Mouse (Mus musculus): ENCODE measurements around the gene 1600002K03Rik. TPM values are rescaled to one million over a fixed set of nuclear protein-coding genes. Genes with fewer than 3 reads are reported as not detected.

The 1600002K03Rik gene
- 9.7 and 11.0 TPM in 2 replicates for polyA plus RNA-seq (2015; fragmentation: Nextera tagmentation; extraction: Ambion mirVana)

DNA sequence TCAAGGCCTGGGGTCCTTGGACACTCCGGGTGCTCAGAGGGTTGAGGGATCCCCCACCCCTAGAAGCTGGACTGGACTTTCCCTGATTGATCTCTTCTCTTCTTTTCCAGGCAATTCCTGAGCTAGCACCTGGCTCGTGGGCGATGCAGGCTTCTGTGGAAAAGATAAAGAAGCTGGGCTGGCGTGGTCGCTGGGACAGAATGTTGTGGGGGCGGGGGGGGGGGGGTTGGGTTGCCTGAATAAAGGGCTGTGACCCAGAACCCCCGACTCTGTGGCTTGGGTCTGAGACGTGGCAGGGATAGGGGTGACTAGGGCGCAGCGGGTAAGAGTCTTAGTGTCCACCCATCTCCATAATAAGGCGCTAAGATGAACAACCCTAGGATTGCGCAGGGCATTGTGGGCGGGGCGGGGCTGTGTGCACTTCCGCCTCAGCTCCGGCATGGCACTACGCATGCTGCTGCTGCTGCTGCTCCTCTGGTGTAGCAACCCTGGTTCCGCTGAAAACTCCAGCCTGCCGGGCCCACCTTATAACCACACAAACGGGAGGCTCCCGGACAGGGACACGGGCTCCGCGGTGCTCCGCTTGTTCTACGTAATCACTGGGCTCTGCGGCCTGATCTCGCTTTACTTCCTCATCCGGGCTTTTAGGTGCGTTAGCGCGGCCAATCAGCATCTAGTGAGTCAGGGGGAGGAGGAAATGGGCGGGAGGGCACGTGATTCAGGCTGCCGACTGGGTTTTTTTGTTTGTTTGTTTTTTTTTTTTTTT is at the start of gene 1600002K03Rik:
Gene 1600002K03Rik, plus strand, starts transcription at position 418 of the 766 bp plus-strand sequence.
- peaks cover 50% of the 10 kb centered on the region for H3K4me1 ChIP-seq
- H3K27me3 ChIP-seq, result no peaks in the 10 kb centered on the region
- peak within 1 kb of the TSS; percentile 73; the same call in 1 of the 2 replicates for H3K27ac ChIP-seq
- peak within 1 kb of the TSS; percentile 69 for H3K4me2 ChIP-seq (replicated peaks)
- 7% methylated on average over 35 of the region's 35 CpGs for WGBS
- H3K9me3 ChIP-seq, result no peaks in the 10 kb centered on the region
- H3K9ac ChIP-seq, result peak within 1 kb of the TSS; percentile 63
- ATAC-seq (ENCODE audit: low FRiP score, low read depth), result peak; percentile 70
- peak within 1 kb of the TSS; percentile 57 for H3K4me3 ChIP-seq
- H3K36me3 ChIP-seq, result peaks cover 32% of the 10 kb centered on the region

DNA sequence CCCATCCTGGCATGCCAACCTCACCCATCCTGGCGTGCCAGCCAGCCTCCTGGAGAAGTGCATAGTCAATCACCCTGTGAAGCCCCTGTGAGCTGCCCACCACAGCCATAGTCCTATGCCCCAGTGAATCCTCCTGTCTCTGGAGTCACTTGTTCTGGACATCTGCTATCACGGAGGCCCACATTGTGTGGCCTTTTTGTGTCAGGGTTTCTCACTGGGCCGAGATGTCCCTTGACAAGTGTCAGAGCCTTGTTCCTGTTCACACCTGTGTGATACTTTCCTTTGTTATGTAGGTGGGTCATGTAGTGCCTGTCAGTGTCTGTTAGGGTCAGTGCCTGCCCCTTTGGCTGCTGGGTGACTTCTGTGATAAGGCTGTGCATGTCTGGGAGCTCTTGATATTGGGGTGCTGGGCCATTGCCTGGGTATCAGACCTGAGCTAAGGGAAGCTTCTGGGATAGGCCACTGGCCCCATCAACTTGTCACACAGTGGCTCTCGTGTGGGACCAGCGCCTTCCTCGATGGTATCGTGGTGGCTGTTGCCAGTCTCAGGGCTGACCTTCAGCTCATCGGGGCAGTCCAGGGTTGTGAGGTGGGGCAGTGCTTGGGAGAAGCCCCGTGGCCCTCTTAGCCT is 48.7 kb upstream of the 1600002K03Rik start:
- H3K27ac ChIP-seq, result no peak overlapping the region
- no peaks in the 10 kb centered on the region; the same call in 1 of the 2 replicates for H3K9me3 ChIP-seq
- H3K27me3 ChIP-seq, result no peaks in the 10 kb centered on the region
- ATAC-seq (ENCODE audit: low FRiP score, low read depth), result no peak
- no peak overlapping the region for H3K4me3 ChIP-seq
- H3K9ac ChIP-seq, result no peak overlapping the region
- 87% methylated on average over 9 of the region's 9 CpGs for WGBS
- peaks cover 94% of the 10 kb centered on the region for H3K36me3 ChIP-seq
- H3K4me1 ChIP-seq, result peaks cover 10% of the 10 kb centered on the region
- no peak overlapping the region for H3K4me2 ChIP-seq (replicated peaks)

DNA sequence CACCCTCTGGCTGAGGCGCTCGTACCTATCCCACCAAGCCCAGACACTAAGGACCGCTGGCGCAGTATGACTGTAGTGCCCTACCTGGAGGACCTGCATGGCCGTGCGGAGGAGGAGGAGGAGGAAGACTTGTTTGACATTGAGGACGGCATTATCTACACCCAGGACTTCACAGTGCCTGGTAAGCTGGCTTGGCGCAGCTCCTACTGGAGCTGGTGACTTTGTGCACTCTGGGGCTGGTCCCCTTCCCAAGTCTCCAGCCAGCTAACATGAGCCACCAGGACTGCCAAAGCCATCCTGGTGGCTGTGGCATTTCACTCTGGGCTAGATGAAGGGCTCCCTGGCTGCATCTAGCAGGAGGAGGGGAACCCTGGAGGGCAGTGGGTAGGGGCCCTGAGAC is 44.8 kb upstream of the 1600002K03Rik start:
- Histone ChIP-seq H3K27me3 (peaks cover 12% of the 10 kb centered on the region), H3K27ac (no peak overlapping the region), H3K9me3 (no peaks in the 10 kb centered on the region), H3K4me3 (no peak overlapping the region), H3K36me3 (peaks cover 96% of the 10 kb centered on the region), H3K4me1 (peaks cover 15% of the 10 kb centered on the region), H3K9ac (no peak overlapping the region), H3K4me2 (replicated peaks) (no peak overlapping the region)
- ATAC-seq (ENCODE audit: low FRiP score, low read depth), result no peak
- 92% methylated on average over 8 of the region's 8 CpGs for WGBS

DNA sequence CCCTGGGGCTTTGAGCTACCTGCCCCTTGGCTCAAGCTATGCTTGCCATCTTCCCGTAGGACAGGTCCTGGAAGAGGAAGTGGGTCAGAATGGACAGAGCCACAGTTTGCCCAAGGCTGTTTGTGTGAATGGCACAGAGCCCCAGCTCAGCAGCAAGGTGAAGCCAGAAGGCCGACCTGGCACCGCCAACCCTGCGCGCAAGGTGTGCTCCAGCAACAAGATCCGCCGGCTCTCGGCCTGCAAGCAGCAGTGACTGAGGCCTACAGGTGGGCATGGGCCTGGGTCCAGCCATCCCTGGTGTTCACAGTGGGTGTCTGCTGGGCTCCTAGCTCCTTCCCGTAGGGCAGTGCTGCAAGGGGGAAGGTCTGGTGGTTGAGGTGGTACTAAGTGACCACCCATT is 42.9 kb upstream of the 1600002K03Rik start:
- no peak overlapping the region for H3K4me2 ChIP-seq (replicated peaks)
- H3K27me3 ChIP-seq, result peaks cover 14% of the 10 kb centered on the region
- H3K36me3 ChIP-seq, result peaks cover 98% of the 10 kb centered on the region
- no peak overlapping the region for H3K27ac ChIP-seq
- no peak for ATAC-seq (ENCODE audit: low FRiP score, low read depth)
- 90% methylated on average over 9 of the region's 9 CpGs for WGBS
- peaks cover 18% of the 10 kb centered on the region for H3K4me1 ChIP-seq
- H3K4me3 ChIP-seq, result no peak overlapping the region
- no peaks in the 10 kb centered on the region for H3K9me3 ChIP-seq
- H3K9ac ChIP-seq, result no peak overlapping the region; the same call in 1 of the 2 replicates

DNA sequence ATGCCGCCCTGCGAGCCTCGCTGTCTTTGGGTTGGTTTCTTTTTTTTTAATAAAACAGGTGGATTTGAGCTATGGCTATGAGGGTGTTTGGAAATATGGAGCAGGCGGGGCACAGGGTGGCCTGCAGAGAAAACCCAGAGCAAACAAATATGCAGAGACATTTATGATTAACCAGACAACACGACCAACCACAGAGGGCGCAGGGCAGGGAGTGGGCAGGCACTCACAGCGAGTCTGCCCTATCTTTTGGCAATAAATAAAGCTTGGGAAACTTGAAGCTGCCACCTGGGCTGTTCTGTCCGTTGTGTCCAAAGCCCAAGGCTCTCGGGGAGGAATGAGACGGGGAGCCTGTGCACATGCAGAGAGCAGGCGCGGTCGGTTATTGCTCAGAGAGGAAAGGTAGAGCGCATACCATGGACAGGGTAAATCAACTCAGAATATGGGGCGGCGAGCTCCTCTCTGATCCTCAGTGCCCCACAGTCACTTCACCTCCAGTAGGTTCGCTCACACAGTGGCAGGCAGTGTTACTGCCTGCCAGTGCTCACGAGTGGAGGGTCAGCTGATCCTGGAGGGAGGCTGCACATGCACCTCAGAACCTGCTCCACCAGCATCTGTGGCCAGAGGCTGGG is 42.2 kb upstream of the 1600002K03Rik start:
- WGBS, result 82% methylated on average over 18 of the region's 18 CpGs
- H3K4me3 ChIP-seq, result no peak overlapping the region
- no peak overlapping the region for H3K27ac ChIP-seq
- peaks cover 21% of the 10 kb centered on the region for H3K27me3 ChIP-seq
- H3K9me3 ChIP-seq, result no peaks in the 10 kb centered on the region
- peak overlapping the region; percentile 8; the same call in 1 of the 2 replicates for H3K9ac ChIP-seq
- H3K4me2 ChIP-seq (replicated peaks), result 0 out of 2 replicates have a peak overlapping the region, but pooled peaks have one; percentile 56
- H3K36me3 ChIP-seq, result peaks cover 98% of the 10 kb centered on the region
- peaks cover 18% of the 10 kb centered on the region for H3K4me1 ChIP-seq
- no peak for ATAC-seq (ENCODE audit: low FRiP score, low read depth)

DNA sequence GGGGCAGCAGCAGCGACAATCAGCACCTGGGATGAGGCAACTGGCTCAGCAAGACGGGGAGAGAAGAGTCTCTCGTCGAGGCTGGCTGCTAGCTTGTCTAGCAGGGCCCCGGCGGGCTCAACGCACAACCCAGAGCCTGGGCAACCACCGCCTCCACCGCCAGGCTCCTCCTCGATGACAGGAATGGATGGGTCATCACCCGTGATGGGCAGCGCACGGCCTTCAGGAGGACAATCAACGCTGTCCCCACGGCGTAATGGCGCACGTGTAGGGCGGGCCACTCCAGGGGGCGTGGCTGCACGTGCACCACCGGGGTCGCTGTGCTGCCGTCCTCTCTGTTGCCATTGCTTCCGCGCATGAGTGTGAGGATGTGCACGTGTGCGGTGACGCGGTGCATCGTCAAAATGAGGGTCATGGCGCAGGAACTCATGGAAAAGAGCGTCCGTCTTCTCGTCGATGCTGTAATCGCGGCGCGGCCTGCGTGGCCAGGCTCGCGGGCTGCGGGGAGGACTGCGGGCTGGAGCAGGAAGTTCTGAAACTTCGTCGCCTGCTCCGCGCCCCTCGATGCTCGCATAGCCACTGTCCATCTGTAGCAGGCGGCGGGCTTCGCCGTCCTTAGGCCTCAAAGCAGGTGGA is 41.3 kb upstream of the 1600002K03Rik start:
- peak overlapping the region; percentile 56 for H3K4me2 ChIP-seq (replicated peaks)
- peaks cover 95% of the 10 kb centered on the region for H3K36me3 ChIP-seq
- H3K9ac ChIP-seq, result peak overlapping the region; percentile 48; the same call in 1 of the 2 replicates
- H3K4me3 ChIP-seq, result peak overlapping the region; percentile 28
- peaks cover 22% of the 10 kb centered on the region for H3K4me1 ChIP-seq
- ATAC-seq (ENCODE audit: low FRiP score, low read depth), result peak; percentile 52; the same call in 1 of the 2 replicates
- peaks cover 30% of the 10 kb centered on the region for H3K27me3 ChIP-seq
- no peak overlapping the region; the same call in 1 of the 2 replicates for H3K27ac ChIP-seq
- 0 out of 2 replicates have a peak, but pooled peaks cover 5% of the 10 kb centered on the region for H3K9me3 ChIP-seq
- WGBS, result 14% methylated on average over 55 of the region's 55 CpGs

DNA sequence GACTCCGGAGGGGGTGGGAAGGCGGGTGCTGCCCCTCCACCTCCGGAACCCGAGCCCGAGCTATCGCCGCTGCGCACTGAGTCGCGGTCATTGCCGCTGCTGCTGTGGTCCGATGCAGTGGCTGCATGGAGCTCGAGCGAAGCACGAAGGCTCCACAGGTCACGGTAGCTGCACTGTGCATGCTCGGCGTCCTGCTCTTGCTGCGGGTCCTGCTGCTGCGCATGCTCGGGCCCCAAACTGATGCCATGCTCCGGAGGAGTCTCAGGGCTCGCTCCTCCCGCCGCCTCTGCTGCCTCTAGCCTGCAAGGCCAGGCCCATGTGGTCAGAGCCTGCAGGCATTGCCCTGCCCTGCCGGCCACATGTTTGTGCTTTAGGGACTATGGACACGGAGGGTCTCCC is 40.8 kb upstream of the 1600002K03Rik start:
- Histone ChIP-seq H3K9ac (peak overlapping the region; percentile 48; the same call in 1 of the 2 replicates), H3K36me3 (peaks cover 90% of the 10 kb centered on the region)
- 40% methylated on average over 27 of the region's 27 CpGs for WGBS

DNA sequence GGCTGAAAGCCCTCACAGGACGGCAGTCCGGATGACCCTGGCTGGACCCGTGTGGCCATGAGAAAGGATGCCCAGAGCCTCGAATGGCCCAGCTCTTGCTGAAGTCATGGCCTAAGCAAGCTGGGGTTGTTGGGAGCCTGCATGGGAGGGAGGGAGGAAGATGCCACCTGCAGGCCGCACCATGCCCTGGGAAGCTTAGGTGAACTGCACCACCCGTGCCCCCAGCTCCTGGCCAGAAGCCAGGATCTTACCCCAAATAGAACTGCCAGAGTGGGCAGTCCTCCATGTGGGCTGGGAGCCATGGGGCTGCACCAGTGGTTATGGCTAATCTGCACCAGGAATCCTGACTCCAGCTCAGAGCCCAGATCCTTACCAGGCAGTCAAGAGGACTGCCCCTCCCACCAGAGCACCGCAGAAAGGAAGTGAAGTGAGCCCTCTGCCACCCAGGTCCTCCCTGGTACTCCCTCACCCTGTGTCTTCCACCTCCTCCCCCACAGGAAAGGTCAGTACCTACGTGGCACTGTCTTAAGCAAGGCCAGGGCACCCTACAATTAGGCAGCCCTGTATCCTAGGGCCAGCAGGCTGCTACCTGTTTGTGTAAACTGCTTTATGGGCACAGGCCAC is 39.4 kb upstream of the 1600002K03Rik start:
- H3K9ac ChIP-seq, result no peak overlapping the region
- H3K4me1 ChIP-seq, result peaks cover 41% of the 10 kb centered on the region
- no peak overlapping the region for H3K4me3 ChIP-seq
- WGBS, result 79% methylated on average over 8 of the region's 8 CpGs
- ATAC-seq (ENCODE audit: low FRiP score, low read depth), result no peak
- no peak overlapping the region for H3K27ac ChIP-seq
- H3K9me3 ChIP-seq, result 0 out of 2 replicates have a peak, but pooled peaks cover 5% of the 10 kb centered on the region
- peaks cover 76% of the 10 kb centered on the region for H3K36me3 ChIP-seq
- H3K4me2 ChIP-seq (replicated peaks), result no peak overlapping the region
- H3K27me3 ChIP-seq, result peaks cover 48% of the 10 kb centered on the region

More for the DNA sequence above, 40.8 kb upstream of the 1600002K03Rik start:
- peak overlapping the region; percentile 28 for H3K4me3 ChIP-seq
- H3K4me1 ChIP-seq, result peaks cover 27% of the 10 kb centered on the region
- no peak for ATAC-seq (ENCODE audit: low FRiP score, low read depth)
- peaks cover 35% of the 10 kb centered on the region for H3K27me3 ChIP-seq
- H3K9me3 ChIP-seq, result 0 out of 2 replicates have a peak, but pooled peaks cover 5% of the 10 kb centered on the region
- no peak overlapping the region for H3K27ac ChIP-seq
- H3K4me2 ChIP-seq (replicated peaks), result peak overlapping the region; percentile 56

DNA sequence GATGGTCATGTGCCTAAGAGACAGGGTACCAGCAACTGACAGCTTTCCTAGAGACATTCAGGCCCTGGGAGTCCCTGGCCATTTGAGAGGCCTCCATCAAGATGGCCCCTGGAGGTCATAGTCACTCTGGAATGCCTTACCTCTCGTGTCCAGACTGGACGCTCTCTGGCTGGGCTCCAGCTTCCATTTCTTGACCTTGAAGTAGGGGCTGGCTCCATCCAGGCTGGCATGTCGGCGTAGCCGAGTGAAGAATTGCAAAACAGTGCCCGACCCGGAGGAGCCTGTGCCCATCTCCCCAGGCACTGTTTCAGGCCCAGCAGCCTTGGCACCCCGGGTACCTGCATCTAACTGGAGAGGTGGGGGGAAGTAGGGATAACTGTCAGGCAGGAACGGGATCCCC is 38.3 kb upstream of the 1600002K03Rik start:
- peaks cover 53% of the 10 kb centered on the region for H3K27me3 ChIP-seq
- H3K9me3 ChIP-seq, result 0 out of 2 replicates have a peak, but pooled peaks cover 5% of the 10 kb centered on the region
- ATAC-seq (ENCODE audit: low FRiP score, low read depth), result no peak
- H3K4me2 ChIP-seq (replicated peaks), result no peak overlapping the region
- H3K9ac ChIP-seq, result no peak overlapping the region
- H3K27ac ChIP-seq, result no peak overlapping the region
- WGBS, result 86% methylated on average over 9 of the region's 9 CpGs
- peaks cover 48% of the 10 kb centered on the region for H3K4me1 ChIP-seq
- peaks cover 66% of the 10 kb centered on the region for H3K36me3 ChIP-seq
- H3K4me3 ChIP-seq, result no peak overlapping the region

DNA sequence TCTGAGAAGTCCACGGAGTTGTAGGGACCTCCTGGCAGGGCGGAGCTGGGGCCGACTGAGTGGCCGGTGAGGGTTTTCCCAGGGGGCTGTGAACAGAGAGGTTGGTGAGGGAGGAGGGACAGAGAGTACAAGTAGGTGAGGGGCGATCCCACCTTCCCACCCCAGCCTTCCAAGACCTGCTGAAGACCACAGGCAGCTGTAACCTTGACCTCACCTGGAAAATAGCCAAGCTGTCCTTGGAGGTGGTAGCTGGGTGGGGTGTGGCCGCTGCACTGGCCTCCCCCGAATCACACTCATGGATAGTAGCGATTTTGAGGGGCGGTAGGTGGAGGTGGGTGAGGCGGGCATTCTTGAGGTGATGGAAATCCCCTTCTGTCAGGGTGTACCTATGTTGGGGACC is 37.6 kb upstream of the 1600002K03Rik start:
- Histone ChIP-seq H3K27me3 (peaks cover 58% of the 10 kb centered on the region), H3K36me3 (peaks cover 58% of the 10 kb centered on the region), H3K4me1 (peaks cover 51% of the 10 kb centered on the region), H3K9me3 (0 out of 2 replicates have a peak, but pooled peaks cover 5% of the 10 kb centered on the region), H3K4me2 (replicated peaks) (no peak overlapping the region), H3K9ac (no peak overlapping the region; the same call in 1 of the 2 replicates), H3K4me3 (no peak overlapping the region), H3K27ac (no peak overlapping the region)
- ATAC-seq (ENCODE audit: low FRiP score, low read depth), result no peak
- WGBS, result 81% methylated on average over 10 of the region's 10 CpGs

DNA sequence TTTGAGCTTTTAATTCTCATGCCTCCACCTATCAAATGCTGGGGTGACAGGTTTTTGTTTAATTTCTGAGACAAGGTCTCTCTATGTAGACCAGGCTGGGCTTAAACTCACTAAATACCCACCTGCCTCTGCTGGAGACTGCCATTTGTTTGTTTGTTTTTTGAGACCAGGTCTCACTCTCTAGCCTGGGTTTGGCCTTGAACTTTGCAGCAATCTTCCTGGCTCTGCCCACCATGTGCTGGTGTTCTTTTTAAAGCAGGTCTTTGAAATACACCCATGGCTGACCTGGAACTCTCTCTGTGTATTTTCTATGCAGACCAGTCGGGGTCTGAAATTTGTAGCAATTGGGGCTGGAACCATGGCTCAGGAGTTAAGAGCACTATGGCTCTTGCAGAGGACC is 37.1 kb upstream of the 1600002K03Rik start:
- Histone ChIP-seq H3K27ac (no peak overlapping the region), H3K4me3 (no peak overlapping the region), H3K9ac (no peak overlapping the region), H3K4me2 (replicated peaks) (no peak overlapping the region), H3K36me3 (peaks cover 53% of the 10 kb centered on the region), H3K27me3 (peaks cover 61% of the 10 kb centered on the region), H3K9me3 (0 out of 2 replicates have a peak, but pooled peaks cover 5% of the 10 kb centered on the region), H3K4me1 (peaks cover 51% of the 10 kb centered on the region)
- ATAC-seq (ENCODE audit: low FRiP score, low read depth), result no peak
- 89% methylated on average over 1 of the region's 1 CpGs for WGBS

All from limb, embryonic 13.5 days (tissue).